Mouse (Mus musculus) midbrain, embryonic 11.5 days (tissue): ENCODE data around the gene Rilp. TPM values are rescaled to one million over a fixed set of nuclear protein-coding genes. Genes with fewer than 3 reads are reported as not detected.
A peak's percentile ranks its signal among the peaks of the same experiment; 100 is the strongest.

Source experiments
- ATAC-seq: fragments of 200-750 bp; cut with Nextera tagmentation; 2 replicates; pipeline ENCODE4 v1.8.0; 2017; ENCODE audit warnings: moderate TSS enrichment, moderate library complexity; ENCODE audit not compliant: low FRiP score
- DNase-seq: peaks from one replicate; pipeline ENCODE4 v3.0.0; 2015; ENCODE audit warnings: low spot score; ENCODE audit errors: missing footprints
- H3K27ac ChIP-seq: fragments of 300-500 bp; sonication (generic); 2 replicates; pipeline ENCODE4 v1.5.1; 2014; ENCODE audit warnings: low read depth, low read length
- H3K27me3 ChIP-seq: fragments of 300-500 bp; sonication (generic); 2 replicates; pipeline ENCODE4 v1.6.1; 2014; ENCODE audit warnings: mild to moderate bottlenecking, low read length, moderate library complexity, mixed read lengths; ENCODE audit not compliant: control insufficient read depth, insufficient read depth
- H3K36me3 ChIP-seq: fragments of 300-500 bp; sonication (generic); 2 replicates; pipeline ENCODE4 v1.6.1; 2014; ENCODE audit warnings: mild to moderate bottlenecking, low read length, moderate library complexity, mixed read lengths; ENCODE audit not compliant: control insufficient read depth, insufficient read depth
- H3K4me1 ChIP-seq: fragments of 300-500 bp; sonication (generic); 2 replicates; pipeline ENCODE4 v1.6.1; 2014; ENCODE audit warnings: low read length; ENCODE audit not compliant: control insufficient read depth, insufficient read depth
- H3K4me2 ChIP-seq: fragments of 300-500 bp; sonication (generic); 2 replicates; pipeline ENCODE4 v1.6.1; 2014; ENCODE audit warnings: mild to moderate bottlenecking, moderate library complexity
- H3K4me3 ChIP-seq: fragments of 300-500 bp; sonication (generic); 2 replicates; pipeline ENCODE4 v1.5.1; 2014; ENCODE audit warnings: low read depth, low read length
- H3K9ac ChIP-seq: fragments of 300-500 bp; sonication (generic); 2 replicates; pipeline ENCODE4 v1.6.1; 2014; ENCODE audit warnings: low read length
- H3K9me3 ChIP-seq: fragments of 300-500 bp; sonication (generic); 2 replicates; pipeline ENCODE4 v1.6.1; 2016; ENCODE audit warnings: low read length; ENCODE audit not compliant: control insufficient read depth
- WGBS: fragments of 180-500 bp; shearing (Covaris S2); extraction: QIAGEN DNeasy Blood & Tissue Kit; methylation state at CpG from one replicate; pipeline ENCODE4 v1.1.7; 2014; 5-methylcytosine and 5-hydroxymethylcytosine counted together
- polyA plus RNA-seq: library from polyadenylated mRNA; unstranded; fragments of >200 nt; fragmentation: Nextera tagmentation; extraction: Ambion mirVana; gene quantifications from 2 replicates; pipeline ENCODE4 v1.2.1, GENCODE M21; 2014

Gene Rilp
- polyA plus RNA-seq, 1 experiment from 2014 or later = 0.53 TPM

DNA sequence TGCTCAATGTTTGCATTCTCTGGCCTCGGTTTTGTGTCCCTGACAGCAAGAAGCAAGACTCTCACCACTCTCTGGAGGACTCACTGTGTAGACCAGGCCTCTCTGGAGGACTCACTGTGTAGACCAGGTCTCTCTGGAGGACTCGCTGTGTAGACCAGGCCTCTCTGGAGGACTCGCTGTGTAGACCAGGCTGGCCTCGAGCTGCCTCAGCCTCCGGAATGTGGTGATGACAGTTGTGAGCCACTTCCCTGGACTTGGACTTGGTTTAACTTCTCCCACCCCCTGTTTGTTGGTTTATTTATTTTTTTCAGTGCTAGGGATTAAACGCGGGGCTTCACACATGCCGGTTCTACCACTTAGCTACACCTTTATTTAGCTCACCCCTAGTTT, 27.1 kb downstream of the Rilp start:
- Histone ChIP-seq H3K4me3 (no peak overlapping the region), H3K36me3 (no peaks in the 10 kb centered on the region), H3K9me3 (no peaks in the 10 kb centered on the region), H3K9ac (no peak overlapping the region), H3K4me1 (peaks cover 5% of the 10 kb centered on the region), H3K4me2 (no peak overlapping the region), H3K27ac (no peak overlapping the region), H3K27me3 (no peaks in the 10 kb centered on the region)
- DNase-seq (no peak), ATAC-seq (no peak)
- WGBS = 86% methylated on average over 8 of the region's 8 CpGs

DNA sequence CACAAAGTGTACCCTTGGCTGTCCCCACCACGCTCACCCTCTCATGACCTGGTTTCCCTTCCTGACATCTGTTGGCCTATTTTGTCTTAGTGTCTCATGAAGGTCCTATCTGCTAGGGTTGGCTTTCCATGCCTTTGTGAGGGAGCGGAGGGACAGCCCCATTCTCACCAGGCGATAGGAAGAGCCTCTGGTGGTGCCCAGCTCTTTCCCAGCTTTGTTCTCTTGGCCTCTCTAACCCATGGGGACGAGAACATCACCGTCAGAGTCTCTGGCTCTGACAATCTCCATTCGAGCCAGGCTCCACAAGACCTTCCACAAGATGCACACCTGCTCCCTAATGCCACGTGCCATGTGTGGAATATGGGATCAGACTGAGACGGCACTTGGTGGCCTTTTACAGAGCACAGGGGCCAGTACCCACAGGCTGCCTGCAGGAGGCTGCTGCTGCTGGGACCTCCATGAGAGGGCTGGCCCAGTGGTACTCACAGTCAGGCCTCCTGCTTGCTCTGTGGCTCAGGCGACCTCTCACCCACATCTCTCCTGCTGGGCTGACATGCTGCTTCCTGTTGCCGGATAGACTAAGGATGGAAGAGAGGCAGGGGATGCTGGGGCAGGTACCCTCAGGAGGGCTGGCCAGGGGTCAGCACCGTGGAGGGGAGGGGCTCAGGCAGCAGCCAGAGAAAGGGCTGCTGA, 27.7 kb downstream of the Rilp start:
- H3K4me3 ChIP-seq = no peak overlapping the region
- H3K4me2 ChIP-seq = no peak overlapping the region
- H3K27ac ChIP-seq = no peak overlapping the region
- DNase-seq (no peak), ATAC-seq (peak; percentile 35; the same call in 1 of the 2 replicates)
- H3K4me1 ChIP-seq = no peaks in the 10 kb centered on the region; the same call in 1 of the 2 replicates
- no peaks in the 10 kb centered on the region for H3K9me3 ChIP-seq
- no peaks in the 10 kb centered on the region for H3K27me3 ChIP-seq
- H3K9ac ChIP-seq = peak overlapping the region; percentile 24; the same call in 1 of the 2 replicates
- no peaks in the 10 kb centered on the region for H3K36me3 ChIP-seq
- WGBS = 52% methylated on average over 11 of the region's 11 CpGs

DNA sequence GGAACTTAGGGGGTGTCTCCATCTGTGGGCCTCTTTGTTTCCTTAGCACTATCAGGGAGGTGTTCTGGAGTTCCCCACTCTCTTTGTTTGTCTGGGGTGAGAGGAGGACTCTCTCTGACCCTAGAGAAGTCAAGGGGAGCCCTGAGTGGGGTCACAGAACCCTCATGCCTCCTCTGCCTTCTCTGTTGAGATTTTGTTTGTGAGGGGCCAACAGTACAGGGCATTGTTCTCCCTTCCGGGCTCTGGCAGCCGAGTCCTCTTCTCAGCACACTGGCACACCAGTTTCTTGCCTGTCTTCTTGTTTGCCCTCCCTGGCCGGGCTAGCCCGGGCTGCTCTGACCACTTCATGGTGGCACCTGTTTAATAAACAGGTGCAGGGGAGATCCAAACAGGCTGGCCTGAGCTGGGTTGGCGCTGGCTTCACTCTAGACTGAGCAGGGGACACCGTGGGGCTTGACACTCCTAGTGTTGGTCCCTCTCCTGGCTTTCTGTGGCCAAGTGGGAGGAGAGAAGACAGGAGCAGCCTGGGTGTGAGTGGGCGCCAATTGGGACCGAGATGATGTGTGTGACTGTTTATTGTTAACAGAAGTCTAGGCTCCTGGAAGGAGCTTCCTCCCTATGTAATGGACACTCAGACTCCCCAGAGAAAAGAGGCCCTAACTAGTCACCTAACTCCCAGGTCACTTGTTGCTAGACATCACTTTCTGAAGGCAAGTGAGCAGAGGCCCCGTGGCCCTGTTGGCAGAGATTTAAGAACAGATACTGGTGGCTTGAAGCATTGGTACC, 28.5 kb downstream of the Rilp start:
- no peak overlapping the region for H3K27ac ChIP-seq
- no peaks in the 10 kb centered on the region for H3K27me3 ChIP-seq
- H3K4me3 ChIP-seq = no peak overlapping the region
- 69% methylated on average over 9 of the region's 9 CpGs for WGBS
- no peak overlapping the region for H3K4me2 ChIP-seq
- DNase-seq (no peak), ATAC-seq (no peak)
- H3K9me3 ChIP-seq = no peaks in the 10 kb centered on the region
- H3K36me3 ChIP-seq = no peaks in the 10 kb centered on the region
- no peaks in the 10 kb centered on the region for H3K4me1 ChIP-seq
- peak overlapping the region; percentile 24; the same call in 1 of the 2 replicates for H3K9ac ChIP-seq

DNA sequence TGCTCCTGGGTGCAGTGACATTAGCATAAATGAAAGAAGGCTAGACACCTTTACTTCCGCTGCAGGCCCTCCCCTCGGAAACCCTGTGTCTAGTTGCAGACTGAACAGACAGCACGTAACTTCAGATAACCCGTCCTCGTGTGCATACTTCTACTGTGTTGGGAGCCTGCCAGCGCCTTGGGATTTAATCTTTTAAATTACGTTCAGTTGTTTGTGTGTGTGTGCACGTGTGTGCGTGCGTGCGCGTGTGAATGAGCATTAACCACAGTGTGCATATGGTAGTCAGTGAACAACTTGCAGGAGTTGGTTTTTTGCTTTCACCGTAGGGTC, 29.0 kb downstream of the Rilp start:
- Histone ChIP-seq H3K27me3 (no peaks in the 10 kb centered on the region), H3K4me3 (no peak overlapping the region), H3K4me2 (no peak overlapping the region), H3K27ac (no peak overlapping the region), H3K9ac (no peak overlapping the region), H3K9me3 (no peaks in the 10 kb centered on the region), H3K36me3 (no peaks in the 10 kb centered on the region), H3K4me1 (no peaks in the 10 kb centered on the region)
- 90% methylated on average over 13 of the region's 13 CpGs for WGBS
- DNase-seq (no peak), ATAC-seq (no peak)

DNA sequence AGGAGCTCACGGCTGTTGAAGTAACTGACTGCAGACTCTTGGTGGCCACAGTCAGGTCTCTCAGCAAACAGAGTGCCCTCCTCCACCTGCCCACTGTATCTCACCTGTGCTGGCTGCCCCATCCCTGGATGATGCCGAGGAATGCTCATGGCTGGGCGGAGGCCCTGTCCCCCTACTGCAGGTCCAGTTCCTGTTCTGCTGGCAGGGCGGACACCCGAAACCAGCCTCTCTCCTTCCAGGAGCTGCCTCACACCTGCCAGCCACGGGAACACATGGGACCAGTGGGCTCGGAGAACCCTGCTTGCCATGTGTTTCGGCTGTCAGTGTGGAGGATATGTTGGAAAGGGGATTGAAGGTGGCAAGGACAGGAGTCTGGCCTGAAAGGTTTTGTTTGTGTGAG, 30.3 kb downstream of the Rilp start:
- 0 out of 2 replicates have a peak overlapping the region, but pooled peaks have one; percentile 6 for H3K27ac ChIP-seq
- no peak overlapping the region for H3K4me2 ChIP-seq
- no peak overlapping the region for H3K4me3 ChIP-seq
- ATAC-seq (no peak), DNase-seq (no peak)
- no peaks in the 10 kb centered on the region for H3K9me3 ChIP-seq
- no peaks in the 10 kb centered on the region for H3K4me1 ChIP-seq
- H3K27me3 ChIP-seq = no peaks in the 10 kb centered on the region
- WGBS = 88% methylated on average over 8 of the region's 8 CpGs
- H3K9ac ChIP-seq = no peak overlapping the region
- H3K36me3 ChIP-seq = no peaks in the 10 kb centered on the region

DNA sequence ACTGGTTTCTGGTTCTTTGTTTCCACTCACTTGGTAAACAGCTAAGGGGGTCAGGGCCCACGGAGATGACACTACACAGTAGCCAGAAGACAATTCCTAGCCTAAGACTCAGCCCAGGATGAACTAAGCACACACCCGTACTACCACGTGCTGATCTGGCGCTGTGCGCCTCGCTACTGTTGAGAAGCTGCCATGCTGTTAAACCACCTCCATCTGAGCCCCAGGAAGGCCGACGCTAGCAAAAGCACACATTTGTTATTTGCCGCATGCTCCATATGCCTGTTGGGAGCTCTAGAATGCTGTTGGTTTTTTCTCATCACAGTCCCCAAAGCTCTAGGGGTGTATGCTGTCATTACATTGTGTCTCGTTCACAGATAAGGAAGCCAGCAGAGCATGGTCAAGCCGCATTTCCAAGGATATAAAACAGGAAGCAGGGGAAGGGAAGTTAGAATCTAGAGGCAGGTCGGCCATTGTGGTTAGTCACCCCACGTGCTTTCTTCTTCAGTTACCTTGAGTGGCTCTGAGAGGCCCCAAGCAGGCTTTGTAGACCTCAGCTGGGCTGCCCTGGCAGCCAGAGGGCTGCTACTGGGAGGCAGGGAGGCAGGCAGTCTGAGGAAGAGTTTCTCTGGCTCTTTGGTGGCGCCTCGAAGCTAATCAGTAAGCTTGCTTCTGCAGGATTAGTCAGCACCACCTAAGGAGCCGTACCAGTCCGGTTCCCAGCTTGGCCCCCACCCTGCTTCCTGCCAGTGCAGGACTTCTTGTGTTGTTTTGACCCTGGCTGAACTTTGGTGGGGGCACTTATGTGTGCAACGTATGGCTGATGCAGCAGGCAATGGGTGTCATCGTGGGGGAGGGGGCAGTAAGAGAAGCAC, 31.1 kb downstream of the Rilp start:
- Histone ChIP-seq H3K27ac (0 out of 2 replicates have a peak overlapping the region, but pooled peaks have one; percentile 6), H3K27me3 (no peaks in the 10 kb centered on the region), H3K4me2 (no peak overlapping the region), H3K4me3 (no peak overlapping the region), H3K4me1 (no peaks in the 10 kb centered on the region), H3K9me3 (no peaks in the 10 kb centered on the region), H3K9ac (no peak overlapping the region), H3K36me3 (no peaks in the 10 kb centered on the region)
- 72% methylated on average over 19 of the region's 19 CpGs for WGBS
- ATAC-seq = no peak
- no peak for DNase-seq

DNA sequence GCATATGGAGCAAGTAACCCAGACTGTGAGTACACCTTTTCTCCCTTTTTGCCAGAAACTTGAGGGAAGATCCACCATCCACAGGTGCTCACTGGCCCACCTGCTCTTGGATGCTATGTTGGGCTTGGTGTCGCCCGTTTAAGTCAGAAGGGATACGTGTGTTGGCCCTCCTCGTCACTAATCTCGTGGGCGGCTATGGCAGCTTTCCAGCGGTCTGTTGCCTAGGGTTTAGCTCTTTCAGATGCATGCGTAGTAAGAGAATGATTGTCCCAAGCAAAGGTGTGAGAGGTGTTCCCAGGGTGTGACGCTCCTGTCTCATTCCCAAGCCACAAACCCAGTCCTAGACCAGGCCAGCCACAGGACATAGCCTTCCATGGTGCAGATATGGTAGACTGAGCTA, 34.8 kb downstream of the Rilp start:
- ATAC-seq = no peak
- no peaks in the 10 kb centered on the region for H3K27me3 ChIP-seq

DNA sequence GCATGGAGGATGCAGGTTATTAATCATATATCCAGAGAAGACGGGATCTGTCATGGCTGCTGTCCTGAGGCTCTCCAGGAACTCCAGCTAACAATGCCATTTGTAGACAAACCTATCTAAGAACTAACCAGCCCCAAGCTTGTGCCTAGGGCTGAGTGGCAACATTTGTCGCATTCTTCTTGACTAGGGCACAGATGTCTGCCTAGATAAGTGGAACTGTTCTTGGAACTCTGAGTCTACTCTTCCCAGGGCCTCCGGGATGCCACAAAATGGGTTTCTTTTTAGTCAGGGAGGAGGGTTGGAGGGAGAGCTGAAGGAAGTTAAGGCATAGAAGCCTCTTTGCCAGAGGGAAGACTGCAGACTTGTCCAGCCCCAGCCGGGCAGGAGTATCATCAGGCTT, 36.2 kb downstream of the Rilp start:
- Histone ChIP-seq H3K36me3 (no peaks in the 10 kb centered on the region), H3K9ac (no peak overlapping the region), H3K27me3 (no peaks in the 10 kb centered on the region), H3K27ac (no peak overlapping the region), H3K4me2 (no peak overlapping the region), H3K9me3 (no peaks in the 10 kb centered on the region), H3K4me3 (no peak overlapping the region), H3K4me1 (peaks cover 4% of the 10 kb centered on the region; the same call in 1 of the 2 replicates)
- 87% methylated on average over 4 of the region's 4 CpGs for WGBS
- ATAC-seq = no peak
- no peak for DNase-seq

More for the DNA sequence above, 34.8 kb downstream of the Rilp start:
- Histone ChIP-seq H3K9me3 (no peaks in the 10 kb centered on the region), H3K27ac (no peak overlapping the region), H3K9ac (no peak overlapping the region), H3K4me1 (no peaks in the 10 kb centered on the region), H3K4me2 (no peak overlapping the region), H3K4me3 (no peak overlapping the region), H3K36me3 (no peaks in the 10 kb centered on the region)
- DNase-seq = no peak
- 88% methylated on average over 9 of the region's 9 CpGs for WGBS
